Mouse (Mus musculus) heart, embryonic 12.5 days (tissue): ENCODE measurements around the gene Uqcc1. TPM values are rescaled to one million over a fixed set of nuclear protein-coding genes. Genes with fewer than 3 reads are reported as not detected.

ENCODE experiments used
- ATAC-seq: fragments of 200-750 bp; cut with Nextera tagmentation; 2 replicates; pipeline ENCODE4 v1.8.0; 2017; ENCODE audit warnings: moderate TSS enrichment, moderate library complexity; ENCODE audit not compliant: insufficient number of reproducible peaks, low FRiP score
- H3K27ac ChIP-seq: fragments of 300-500 bp; sonication (generic); 2 replicates; pipeline ENCODE4 v1.5.1; 2016; ENCODE audit warnings: mild to moderate bottlenecking, moderate library complexity; ENCODE audit not compliant: poor library complexity, severe bottlenecking
- H3K27me3 ChIP-seq: fragments of 300-500 bp; sonication (generic); replicated peaks from 2 replicates; pipeline ENCODE4 v1.6.1; 2016; ENCODE audit warnings: mild to moderate bottlenecking, moderate library complexity
- H3K36me3 ChIP-seq: fragments of 300-500 bp; sonication (generic); 2 replicates; pipeline ENCODE4 v1.6.1; 2016; ENCODE audit warnings: mild to moderate bottlenecking, moderate library complexity
- H3K4me1 ChIP-seq: fragments of 300-500 bp; sonication (generic); replicated peaks from 2 replicates; pipeline ENCODE4 v1.6.1; 2016; ENCODE audit warnings: mild to moderate bottlenecking
- H3K4me2 ChIP-seq: fragments of 300-500 bp; sonication (generic); 2 replicates; pipeline ENCODE4 v1.6.1; 2016; ENCODE audit warnings: mild to moderate bottlenecking, moderate library complexity
- H3K4me3 ChIP-seq: fragments of 300-500 bp; sonication (generic); 2 replicates; pipeline ENCODE4 v1.5.1; 2016; ENCODE audit warnings: mild to moderate bottlenecking
- H3K9ac ChIP-seq: fragments of 300-500 bp; sonication (generic); 2 replicates; pipeline ENCODE4 v1.6.1; 2016; ENCODE audit warnings: mild to moderate bottlenecking, moderate library complexity
- H3K9me3 ChIP-seq: fragments of 300-500 bp; sonication (generic); replicated peaks from 2 replicates; pipeline ENCODE4 v1.6.1; 2016; ENCODE audit warnings: mild to moderate bottlenecking, moderate library complexity
- WGBS: fragments of 180-500 bp; shearing (Covaris S2); methylation state at CpG from one replicate; pipeline ENCODE4 v1.1.7; 2016; 5-methylcytosine and 5-hydroxymethylcytosine counted together
- polyA plus RNA-seq: library from polyadenylated mRNA; unstranded; fragments of >200 nt; fragmentation: Nextera tagmentation; extraction: Ambion mirVana; gene quantifications from 2 replicates; pipeline ENCODE4 v1.2.1, GENCODE M21; 2016

Uqcc1 gene
- polyA plus RNA-seq, 1 experiment from 2014 or later, result 110 TPM

DNA sequence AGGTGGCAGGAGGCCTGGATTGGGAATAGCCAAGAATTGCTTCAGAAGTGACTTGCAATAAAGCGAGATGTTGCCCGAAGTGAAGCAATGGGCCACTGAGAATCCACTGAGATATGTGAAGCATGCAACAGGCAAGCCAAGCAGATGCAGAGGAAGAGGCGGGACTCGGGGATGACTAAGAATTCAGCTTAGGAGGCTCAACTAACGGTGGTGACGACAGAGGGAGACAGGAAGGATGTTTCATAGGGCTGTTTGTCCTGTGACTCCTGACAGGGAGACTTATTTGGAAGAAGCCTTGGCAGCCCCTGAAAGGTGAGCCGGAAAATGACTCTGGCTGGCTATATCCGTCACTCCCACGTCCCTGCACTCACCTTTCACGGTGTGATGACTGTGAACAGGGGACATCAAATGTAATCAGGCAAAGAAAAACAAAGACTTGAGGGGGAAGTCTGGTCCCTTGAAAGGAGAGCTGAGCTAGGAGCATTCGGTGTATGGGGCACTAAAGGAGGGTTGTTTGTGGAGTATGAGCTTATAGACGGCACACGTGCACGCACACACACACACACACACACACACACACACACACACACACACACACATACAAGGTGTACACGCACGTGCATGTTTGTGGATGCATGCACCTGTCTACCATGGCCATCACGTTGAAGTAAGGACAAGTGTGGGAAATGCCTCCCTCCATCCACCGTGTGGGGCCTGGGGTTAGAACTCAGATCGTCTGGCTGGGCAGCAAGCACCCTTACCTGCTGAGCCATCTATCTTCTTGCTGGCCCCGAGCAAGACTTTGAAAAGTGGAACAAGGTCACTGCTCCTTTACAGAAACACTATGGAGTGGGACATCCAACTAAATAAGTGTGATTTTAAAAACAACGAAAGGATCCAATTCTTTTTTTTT lies 50.9 kb downstream of the Uqcc1 start:
- Histone ChIP-seq H3K4me1 (no peaks in the 10 kb centered on the region), H3K36me3 (peaks cover 58% of the 10 kb centered on the region), H3K27ac (no peak overlapping the region), H3K9ac (no peak overlapping the region), H3K4me3 (no peak overlapping the region), H3K27me3 (no peaks in the 10 kb centered on the region), H3K9me3 (no peaks in the 10 kb centered on the region), H3K4me2 (no peak overlapping the region)
- 74% methylated on average over 21 of the region's 21 CpGs for WGBS
- ATAC-seq, result no peak

- 82% methylated on average over 6 of the region's 6 CpGs for WGBS
- Histone ChIP-seq H3K4me3 (no peak overlapping the region), H3K9ac (no peak overlapping the region), H3K36me3 (peaks cover 64% of the 10 kb centered on the region), H3K9me3 (no peaks in the 10 kb centered on the region), H3K27ac (no peak overlapping the region), H3K27me3 (no peaks in the 10 kb centered on the region), H3K4me2 (no peak overlapping the region), H3K4me1 (0 out of 2 replicates have a peak, but pooled peaks cover 4% of the 10 kb centered on the region)
- ATAC-seq, result no peak
Observed at GRCm38 (mm10) chr2:155873636-155874035, 56.5 kb downstream of the Uqcc1 start.

DNA sequence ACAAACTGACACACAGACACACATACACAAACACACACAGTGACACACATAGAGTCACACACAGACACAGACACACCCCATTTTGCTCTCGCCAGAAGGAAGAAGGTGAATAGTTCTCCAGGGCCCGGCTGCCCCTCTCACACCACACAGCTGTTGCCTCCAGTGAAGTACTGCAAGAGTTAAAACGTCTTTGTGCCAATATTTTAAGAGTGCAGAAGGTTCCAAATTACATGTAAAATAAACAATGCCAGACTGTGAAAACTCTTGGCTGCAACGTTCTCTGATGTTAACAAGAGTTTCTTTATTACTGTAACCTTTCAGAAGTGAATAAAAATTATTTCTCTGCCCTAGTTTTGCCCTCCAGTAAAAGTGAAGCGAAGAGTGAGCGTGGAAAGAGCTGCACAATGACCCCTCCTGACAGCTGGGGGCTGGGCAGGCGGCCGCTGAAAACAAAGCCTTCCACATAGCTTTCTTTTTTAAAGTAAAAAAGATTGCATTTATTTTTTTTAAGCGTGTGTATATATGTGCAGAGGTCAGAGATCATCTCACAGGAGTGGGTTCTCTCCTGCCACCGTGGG lies 57.1 kb downstream of the Uqcc1 start:
- ATAC-seq, result no peak
- no peak overlapping the region for H3K27ac ChIP-seq
- H3K36me3 ChIP-seq, result peaks cover 68% of the 10 kb centered on the region
- H3K9me3 ChIP-seq, result no peaks in the 10 kb centered on the region
- 0 out of 2 replicates have a peak, but pooled peaks cover 4% of the 10 kb centered on the region for H3K4me1 ChIP-seq
- no peak overlapping the region for H3K4me3 ChIP-seq
- H3K4me2 ChIP-seq, result no peak overlapping the region
- H3K27me3 ChIP-seq, result no peaks in the 10 kb centered on the region
- 74% methylated on average over 10 of the region's 10 CpGs for WGBS
- no peak overlapping the region for H3K9ac ChIP-seq

DNA sequence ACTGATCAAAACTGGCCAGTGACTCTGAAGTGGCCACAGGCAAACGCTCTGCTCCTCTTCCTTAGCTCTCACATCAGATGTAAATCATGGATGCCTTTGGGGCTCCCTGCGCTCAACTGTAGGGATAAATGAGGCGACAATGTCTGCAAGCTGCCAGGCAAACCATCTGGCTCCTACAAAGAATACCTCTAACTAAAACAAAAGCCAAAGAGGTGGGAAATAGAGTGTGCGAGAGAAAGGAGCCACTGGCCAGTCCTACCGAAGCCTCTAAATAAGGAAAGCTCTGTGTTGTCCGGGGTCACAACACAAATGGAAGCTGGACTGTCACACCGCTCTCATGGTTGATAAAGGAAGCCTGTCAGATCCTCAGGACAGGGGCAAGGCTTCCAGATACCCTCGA lies 57.6 kb downstream of the Uqcc1 start:
- no peak overlapping the region for H3K27ac ChIP-seq
- 70% methylated on average over 8 of the region's 8 CpGs for whole genome bisulfite sequencing
- H3K4me3 ChIP-seq, result no peak overlapping the region
- no peaks in the 10 kb centered on the region for H3K27me3 ChIP-seq
- H3K36me3 ChIP-seq, result peaks cover 68% of the 10 kb centered on the region
- H3K4me1 ChIP-seq, result 0 out of 2 replicates have a peak, but pooled peaks cover 4% of the 10 kb centered on the region
- ATAC-seq, result no peak
- H3K9ac ChIP-seq, result no peak overlapping the region
- no peak overlapping the region for H3K4me2 ChIP-seq
- H3K9me3 ChIP-seq, result no peaks in the 10 kb centered on the region

- Histone ChIP-seq H3K4me3 (no peak overlapping the region), H3K27me3 (no peaks in the 10 kb centered on the region), H3K27ac (no peak overlapping the region), H3K4me2 (no peak overlapping the region), H3K4me1 (0 out of 2 replicates have a peak, but pooled peaks cover 4% of the 10 kb centered on the region), H3K9me3 (no peaks in the 10 kb centered on the region), H3K9ac (no peak overlapping the region), H3K36me3 (peaks cover 48% of the 10 kb centered on the region)
- WGBS, result 71% methylated on average over 5 of the region's 5 CpGs
- ATAC-seq, result no peak
Observed at GRCm38 (mm10) chr2:155869772-155870171, 60.3 kb downstream of the Uqcc1 start.

- WGBS, result 94% methylated on average over 8 of the region's 8 CpGs
- Histone ChIP-seq H3K9ac (no peak overlapping the region), H3K27ac (no peak overlapping the region), H3K27me3 (no peaks in the 10 kb centered on the region), H3K4me2 (no peak overlapping the region), H3K4me1 (0 out of 2 replicates have a peak, but pooled peaks cover 4% of the 10 kb centered on the region), H3K36me3 (peaks cover 38% of the 10 kb centered on the region), H3K4me3 (no peak overlapping the region), H3K9me3 (no peaks in the 10 kb centered on the region)
- ATAC-seq, result no peak
Observed at GRCm38 (mm10) chr2:155868320-155868719, 61.8 kb downstream of the Uqcc1 start.

- no peak for ATAC-seq
- Histone ChIP-seq H3K9ac (no peak overlapping the region), H3K27ac (no peak overlapping the region), H3K4me1 (no peaks in the 10 kb centered on the region), H3K4me3 (no peak overlapping the region), H3K36me3 (peaks cover 32% of the 10 kb centered on the region), H3K27me3 (no peaks in the 10 kb centered on the region), H3K4me2 (no peak overlapping the region), H3K9me3 (no peaks in the 10 kb centered on the region)
- 81% methylated on average over 11 of the region's 11 CpGs for WGBS
Observed at GRCm38 (mm10) chr2:155863301-155863867, 66.7 kb downstream of the Uqcc1 start.

DNA sequence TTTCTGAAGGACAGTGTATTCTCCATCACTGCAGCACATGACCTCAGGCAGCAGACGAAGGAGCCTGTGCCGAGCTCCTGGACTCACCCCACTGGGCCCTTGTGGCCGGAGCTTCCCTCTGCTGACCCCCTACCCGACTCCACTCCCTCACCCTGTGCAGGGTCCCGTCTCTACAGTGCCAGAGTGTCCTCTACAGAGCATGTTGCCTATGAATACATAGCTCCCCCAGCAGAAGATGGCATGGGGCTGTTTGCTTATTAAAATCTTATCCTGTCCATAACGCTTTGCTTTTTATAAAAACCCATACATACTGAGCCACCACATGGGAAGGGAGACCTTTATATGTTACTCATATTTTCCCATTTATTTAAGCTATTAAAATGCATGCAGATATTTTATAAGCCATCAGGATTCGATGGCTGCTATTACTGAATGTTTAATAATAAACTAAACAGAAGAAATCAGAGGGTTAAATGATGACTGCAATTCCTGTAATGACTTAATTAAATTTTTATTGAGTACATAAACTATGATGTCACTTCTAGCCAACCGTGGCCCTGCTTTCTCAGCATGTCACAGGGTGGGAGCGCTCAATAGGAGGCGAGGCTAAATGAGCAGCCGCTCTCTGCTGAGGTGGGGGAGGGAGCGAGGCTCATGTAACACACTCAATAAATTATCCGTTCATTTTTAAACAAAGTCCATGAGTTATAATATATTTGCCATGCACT lies 67.4 kb downstream of the Uqcc1 start:
- H3K4me3 ChIP-seq, result no peak overlapping the region
- ATAC-seq, result no peak
- H3K9me3 ChIP-seq, result no peaks in the 10 kb centered on the region
- H3K9ac ChIP-seq, result no peak overlapping the region
- H3K4me1 ChIP-seq, result no peaks in the 10 kb centered on the region
- H3K36me3 ChIP-seq, result peaks cover 29% of the 10 kb centered on the region
- 85% methylated on average over 13 of the region's 13 CpGs for WGBS
- H3K4me2 ChIP-seq, result no peak overlapping the region
- H3K27me3 ChIP-seq, result no peaks in the 10 kb centered on the region
- H3K27ac ChIP-seq, result no peak overlapping the region

- Histone ChIP-seq H3K4me3 (no peak overlapping the region), H3K4me1 (no peaks in the 10 kb centered on the region), H3K9me3 (no peaks in the 10 kb centered on the region), H3K36me3 (peaks cover 32% of the 10 kb centered on the region), H3K27ac (no peak overlapping the region), H3K9ac (no peak overlapping the region), H3K4me2 (no peak overlapping the region), H3K27me3 (no peaks in the 10 kb centered on the region)
- WGBS, result 89% methylated on average over 6 of the region's 6 CpGs
- ATAC-seq, result no peak
Observed at GRCm38 (mm10) chr2:155861581-155861980, 68.5 kb downstream of the Uqcc1 start.

GRCm38 (mm10) chr2:155860102-155860501 lies 70.0 kb downstream of the Uqcc1 start:
- Histone ChIP-seq H3K4me1 (no peaks in the 10 kb centered on the region), H3K9me3 (no peaks in the 10 kb centered on the region), H3K36me3 (peaks cover 45% of the 10 kb centered on the region), H3K9ac (no peak overlapping the region), H3K27ac (no peak overlapping the region), H3K4me3 (no peak overlapping the region), H3K4me2 (no peak overlapping the region), H3K27me3 (no peaks in the 10 kb centered on the region)
- WGBS, result 83% methylated on average over 7 of the region's 7 CpGs
- no peak for ATAC-seq

GRCm38 (mm10) chr2:155852536-155852935 lies 77.6 kb downstream of the Uqcc1 start:
- Histone ChIP-seq H3K27me3 (no peaks in the 10 kb centered on the region), H3K36me3 (peaks cover 89% of the 10 kb centered on the region), H3K9ac (no peak overlapping the region), H3K4me2 (no peak overlapping the region), H3K9me3 (no peaks in the 10 kb centered on the region), H3K4me3 (no peak overlapping the region), H3K27ac (no peak overlapping the region), H3K4me1 (no peaks in the 10 kb centered on the region)
- ATAC-seq, result no peak
- WGBS, result 91% methylated on average over 5 of the region's 5 CpGs
